Mouse (Mus musculus): ENCODE measurements around the gene Hspa1b. TPM values are rescaled to one million over a fixed set of nuclear protein-coding genes. Genes with fewer than 3 reads are reported as not detected.

Gene Hspa1b
- total RNA-seq, 2 experiments from 2014 or later = 2.6 to 5.9 TPM

- intact Hi-C loops (cut with DNase I; ENCODE audit: low total_unique reads) = no loop called here
- DNase-seq = no peak
These were observed 17.5 kb downstream of the Hspa1b start for GRCm38 (mm10) chr17:34941344-34942041.

DNA sequence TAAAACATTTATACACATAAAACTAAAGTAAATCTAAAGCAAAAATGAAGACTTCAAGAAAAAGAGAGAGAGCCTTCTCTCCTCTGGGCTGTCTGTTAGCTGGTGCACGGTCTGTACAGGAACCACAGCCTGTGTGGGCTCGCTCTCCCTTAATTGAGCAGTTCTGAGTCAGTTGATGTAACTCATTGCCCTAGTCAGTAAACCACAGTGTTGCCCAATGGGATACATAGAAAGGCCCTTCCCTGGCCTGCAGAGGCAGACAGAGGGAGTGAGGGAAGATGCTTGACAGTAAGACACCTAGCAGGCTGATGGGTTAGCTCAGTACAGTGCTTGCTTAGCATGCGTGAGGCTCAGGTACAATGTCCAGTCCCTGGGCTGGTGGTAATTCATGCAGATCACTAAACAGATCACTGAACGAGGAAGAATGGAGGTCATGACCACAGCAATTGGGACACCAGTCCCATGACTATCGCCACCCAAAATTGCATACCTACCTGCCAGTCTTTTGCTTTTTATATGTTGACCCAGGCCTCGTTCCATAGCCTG is 21.0 kb downstream of the Hspa1b start:
- DNase-seq = no peak
- intact Hi-C loops (cut with DNase I; ENCODE audit: low total_unique reads) = no loop called here

DNA sequence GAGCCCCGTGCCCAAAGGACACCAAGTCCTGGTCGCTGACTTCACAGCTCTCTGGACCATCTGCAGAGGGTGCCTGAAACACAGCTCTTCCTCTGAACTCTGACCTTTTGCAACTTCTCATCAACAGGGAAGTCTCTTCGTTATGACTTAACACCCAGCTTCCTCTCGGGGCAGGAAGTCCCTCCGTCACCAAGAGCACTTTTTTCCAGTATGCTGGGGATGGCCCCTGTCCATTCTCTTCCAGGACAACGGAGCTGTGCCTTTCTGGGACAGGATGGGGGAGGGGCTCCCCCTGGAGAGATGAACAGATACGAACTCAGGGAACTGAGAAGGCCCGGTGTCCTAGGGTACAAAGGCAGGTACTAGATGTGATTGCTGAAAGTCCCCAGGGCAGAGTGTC is 24.2 kb downstream of the Hspa1b start:
- DNase-seq = no peak
- intact Hi-C loops (cut with DNase I; ENCODE audit: low total_unique reads) = no loop called here

DNA sequence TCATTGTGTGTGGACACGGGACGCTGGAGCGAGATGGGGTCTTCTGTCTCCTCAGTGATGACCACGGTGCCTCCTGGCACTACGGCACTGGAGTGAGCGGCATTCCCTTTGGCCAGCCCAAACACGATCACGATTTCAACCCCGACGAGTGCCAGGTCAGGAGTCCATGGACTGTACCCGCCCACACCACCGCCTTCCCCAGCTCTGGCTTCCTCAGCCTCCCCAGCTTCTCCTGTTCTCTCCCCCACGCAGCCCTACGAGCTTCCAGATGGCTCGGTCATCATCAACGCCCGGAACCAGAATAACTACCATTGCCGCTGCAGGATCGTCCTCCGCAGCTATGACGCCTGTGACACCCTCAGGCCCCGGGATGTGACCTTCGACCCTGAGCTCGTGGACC is 25.0 kb downstream of the Hspa1b start:
- no peak for DNase-seq
- intact Hi-C loops (cut with DNase I; ENCODE audit: low total_unique reads) = no loop called here

DNA sequence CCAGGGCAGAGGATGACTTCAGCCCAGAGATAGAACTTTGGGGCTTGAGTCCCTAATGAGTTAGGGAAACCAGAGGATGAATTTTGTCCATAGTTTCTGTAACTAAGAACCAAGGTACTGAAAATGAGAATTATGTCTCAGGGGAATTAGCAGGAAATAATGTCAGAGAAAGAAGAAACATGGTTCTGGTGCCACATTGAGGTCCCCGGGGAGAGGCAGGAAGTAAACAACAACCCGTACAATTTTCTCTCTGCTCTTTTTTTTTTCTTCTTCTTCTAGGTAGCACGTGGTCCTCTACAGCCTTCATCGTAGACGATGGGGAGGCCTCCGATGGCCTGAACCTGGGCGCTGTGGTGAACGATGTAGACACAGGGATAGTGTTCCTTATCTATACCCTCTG is 26.8 kb downstream of the Hspa1b start:
- intact Hi-C loops (cut with DNase I; ENCODE audit: low total_unique reads) = no loop called here
- DNase-seq = no peak

DNA sequence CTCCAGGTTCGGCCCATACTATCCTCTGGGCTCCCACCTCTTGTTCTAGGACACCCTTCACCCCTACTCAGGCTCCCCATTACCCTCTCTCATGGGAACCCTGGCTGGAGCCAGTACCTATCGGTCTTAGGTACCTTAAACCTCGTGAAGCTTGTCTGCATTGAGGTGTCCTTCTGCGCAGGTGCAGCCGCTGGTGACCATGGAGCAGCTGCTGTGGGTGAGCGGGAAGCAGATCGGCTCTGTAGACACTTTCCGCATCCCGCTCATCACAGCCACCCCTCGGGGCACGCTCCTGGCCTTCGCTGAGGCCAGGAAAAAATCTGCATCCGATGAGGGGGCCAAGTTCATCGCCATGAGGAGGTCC is 27.3 kb downstream of the Hspa1b start:
- no peak for DNase-seq
- intact Hi-C loops (cut with DNase I; ENCODE audit: low total_unique reads) = no loop called here

DNA sequence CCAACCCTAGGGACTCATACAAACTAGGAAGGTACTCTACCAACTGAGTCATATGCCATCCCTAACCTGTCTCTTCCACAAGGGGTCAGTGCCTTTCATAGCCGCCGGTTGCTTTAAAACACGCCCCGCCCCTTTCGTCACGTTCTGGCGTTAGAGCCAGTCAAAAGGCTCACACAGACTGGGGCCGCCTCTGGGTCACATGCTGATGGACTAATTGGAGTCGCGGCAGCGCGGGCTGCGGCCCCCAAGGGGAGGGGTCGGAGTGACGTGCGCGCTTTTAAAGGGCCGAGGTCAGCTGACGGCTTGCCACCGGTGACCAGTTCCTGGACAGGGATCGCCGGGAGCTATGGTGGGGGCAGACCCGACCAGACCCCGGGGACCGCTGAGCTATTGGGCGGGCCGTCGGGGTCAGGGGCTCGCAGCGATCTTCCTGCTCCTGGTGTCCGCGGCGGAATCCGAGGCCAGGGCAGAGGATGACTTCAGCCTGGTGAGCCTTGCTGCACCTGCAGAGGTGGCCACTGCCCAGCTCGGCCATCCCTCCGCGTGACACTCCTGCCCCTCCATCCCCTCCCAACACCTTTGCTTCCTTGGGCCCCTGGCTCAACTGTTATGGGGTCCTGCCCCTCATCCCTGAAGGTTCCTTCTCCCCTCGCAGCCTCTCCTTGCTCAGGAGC is 27.8 kb downstream of the Hspa1b start, which contains the start of gene Neu1:
Gene Neu1 (plus strand): TSS at position 193 of the 674 bp plus-strand sequence.
- peak; percentile 99 for DNase-seq
- intact Hi-C loops (cut with DNase I; ENCODE audit: low total_unique reads) = no loop called here

DNA sequence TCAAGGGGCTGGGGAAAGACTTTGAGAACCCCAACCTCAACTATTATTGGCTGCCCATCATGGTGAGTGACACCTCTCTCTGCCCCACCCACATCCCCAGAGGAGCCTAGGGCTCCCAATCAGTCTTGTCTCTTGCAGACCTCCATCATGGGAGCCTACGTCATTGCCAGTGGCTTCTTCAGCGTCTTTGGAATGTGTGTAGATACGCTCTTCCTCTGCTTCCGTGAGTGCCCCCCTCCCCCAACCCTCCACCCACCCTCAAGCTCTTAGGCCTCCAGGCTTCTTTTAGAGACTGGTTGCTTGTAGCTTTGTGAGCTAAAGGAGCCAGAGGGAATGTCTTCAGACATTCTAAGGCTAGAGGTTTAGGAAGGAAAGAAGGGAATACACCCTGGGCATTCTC is 30.2 kb downstream of the Hspa1b start:
- DNase-seq = no peak
- intact Hi-C loops (cut with DNase I; ENCODE audit: low total_unique reads) = no loop called here

DNA sequence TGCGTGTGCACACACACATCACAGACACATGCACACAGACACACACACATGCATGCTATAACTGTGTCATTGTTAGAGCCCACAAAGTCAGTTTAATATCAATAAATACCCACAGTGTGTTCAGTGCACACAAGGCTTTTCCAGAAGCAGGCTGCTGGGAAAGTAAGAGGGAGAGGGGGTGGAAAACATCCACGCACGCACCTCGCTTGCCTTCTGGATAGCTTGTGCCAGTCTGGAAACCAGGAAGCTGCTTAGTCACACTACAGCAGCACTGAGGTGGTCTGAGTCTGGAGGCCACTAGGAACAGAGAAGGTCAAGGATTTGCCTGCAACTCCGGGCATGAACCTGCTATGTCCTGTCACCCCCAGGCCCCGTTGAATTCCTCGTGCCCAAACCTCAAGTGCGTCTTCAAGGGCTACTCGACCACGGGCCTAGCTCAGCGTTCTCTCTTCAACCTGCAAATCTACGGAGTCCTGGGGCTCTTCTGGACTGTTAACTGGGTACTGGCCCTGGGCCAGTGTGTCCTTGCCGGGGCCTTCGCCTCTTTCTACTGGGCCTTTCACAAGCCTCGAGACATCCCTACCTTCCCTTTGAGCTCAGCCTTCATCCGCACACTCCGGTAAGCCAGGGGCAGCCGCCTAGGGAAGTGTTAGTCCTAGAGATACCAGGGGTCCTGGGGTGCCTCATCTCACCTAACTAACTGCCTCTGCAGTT is 31.6 kb downstream of the Hspa1b start:
- intact Hi-C loops (cut with DNase I; ENCODE audit: low total_unique reads) = no loop called here
- no peak for DNase-seq

DNA sequence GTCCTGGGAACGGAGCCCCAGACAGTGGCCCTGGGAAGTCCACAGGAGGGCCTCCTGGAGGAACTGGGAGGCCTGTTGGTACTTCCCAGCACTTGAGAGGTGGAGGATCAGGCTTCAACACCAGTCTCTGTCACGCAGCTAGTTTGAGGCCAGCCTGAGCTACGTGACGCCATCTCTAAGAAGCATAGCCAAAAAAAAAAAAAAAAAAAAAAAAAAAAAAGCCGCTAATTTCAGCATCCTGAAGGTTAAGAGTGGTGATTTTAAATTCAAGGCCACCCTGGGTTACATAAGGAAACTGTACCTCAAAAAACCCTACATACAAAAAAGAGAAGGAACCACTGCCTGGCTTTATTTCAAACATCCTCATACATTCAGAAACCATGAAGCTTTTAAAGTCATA is 34.8 kb downstream of the Hspa1b start:
- intact Hi-C loops (cut with DNase I; ENCODE audit: low total_unique reads) = no loop called here
- DNase-seq = no peak

DNA sequence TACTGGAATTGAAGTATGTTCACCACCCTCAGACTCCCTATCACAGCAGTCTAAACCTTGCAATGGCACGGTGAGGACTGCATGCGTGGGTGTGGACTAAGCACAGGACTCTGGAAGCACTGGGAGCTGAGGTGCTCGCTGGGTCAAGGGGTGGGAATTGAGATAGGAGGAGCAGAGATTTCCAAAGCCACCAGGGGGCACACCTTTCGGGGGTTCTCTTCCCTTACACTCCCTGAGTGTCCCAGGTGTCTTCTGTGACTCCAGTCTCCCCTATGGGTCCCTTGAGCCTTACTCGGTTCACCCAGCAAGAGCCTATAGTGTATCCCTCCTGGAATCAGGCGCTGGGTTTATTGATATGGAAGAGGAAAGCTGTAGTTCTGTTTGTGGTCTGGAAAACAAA is 36.1 kb downstream of the Hspa1b start:
- DNase-seq = no peak
- intact Hi-C loops (cut with DNase I; ENCODE audit: low total_unique reads) = no loop called here

- intact Hi-C loops (cut with DNase I; ENCODE audit: low total_unique reads) = loop anchor here (10.0 kb wide), 1 partner anchor 68 kb away; the partner anchor contains the start of gene Lsm2
- no peak for DNase-seq
These were observed 41.9 kb downstream of the Hspa1b start for GRCm38 (mm10) chr17:34917188-34917587.

DNA sequence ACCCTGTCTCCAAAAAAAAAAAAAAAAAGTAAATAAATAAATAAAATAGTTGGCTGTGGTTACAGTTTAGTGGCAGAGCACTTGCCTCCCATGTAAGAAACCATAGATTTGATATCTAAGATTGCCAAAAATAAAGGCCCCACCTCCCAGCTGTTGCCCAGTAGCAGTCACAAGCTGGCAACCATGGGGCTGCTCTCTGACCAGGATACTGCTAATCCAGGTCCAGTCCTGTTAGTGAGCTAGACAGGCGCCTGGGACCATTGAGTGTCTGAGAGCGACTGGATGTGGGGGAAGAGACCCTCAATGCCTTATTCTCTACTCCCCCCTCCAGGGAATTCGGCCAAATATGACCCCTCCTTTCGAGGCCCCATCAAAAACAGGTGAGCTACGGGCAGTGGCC is 42.7 kb downstream of the Hspa1b start:
- intact Hi-C loops (cut with DNase I; ENCODE audit: low total_unique reads) = loop anchor here (10.0 kb wide), 1 partner anchor 68 kb away; the partner anchor contains the start of gene Lsm2
- no peak for DNase-seq

DNA sequence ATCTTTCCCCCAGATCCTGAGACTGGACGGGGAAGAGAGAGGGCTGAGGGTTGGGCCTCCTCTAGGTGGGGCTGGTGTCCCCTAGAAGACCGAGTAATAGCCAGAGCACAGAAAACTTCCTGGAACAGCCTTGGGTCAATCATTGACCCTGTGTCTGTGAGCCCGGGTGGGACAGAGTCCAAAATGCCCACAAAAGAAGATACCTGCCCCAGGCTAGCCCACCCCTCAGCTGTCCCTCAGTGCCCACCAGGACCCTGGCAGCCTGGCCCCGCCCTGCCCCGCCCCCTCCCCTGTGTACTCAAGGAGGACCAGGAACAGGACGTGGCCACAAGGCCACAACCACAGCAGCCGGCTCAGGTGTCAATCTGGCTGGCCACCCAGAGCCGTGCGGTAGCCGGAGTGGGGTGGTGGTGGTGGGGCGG is 43.6 kb downstream of the Hspa1b start:
- no peak for DNase-seq
- intact Hi-C loops (cut with DNase I; ENCODE audit: low total_unique reads) = loop anchor here (10.0 kb wide), 1 partner anchor 69 kb away; the partner anchor contains the start of gene Lsm2

GRCm38 (mm10) chr17:34913930-34914665 is 44.9 kb downstream of the Hspa1b start, which contains the start of gene Slc44a4:
Gene Slc44a4, plus strand, starts transcription at chr17:34914466.
- intact Hi-C loops (cut with DNase I; ENCODE audit: low total_unique reads) = loop anchor here (5.0 to 10.0 kb wide), 2 partner anchors 57 to 71 kb away; partner anchors contain the start of gene Lsm2
- DNase-seq = no peak

- intact Hi-C loops (cut with DNase I; ENCODE audit: low total_unique reads) = loop anchor here (5.0 to 10.0 kb wide), 2 partner anchors 55 to 73 kb away; partner anchors contain the start of gene Lsm2
- peak; percentile 70 for DNase-seq
These were observed 47.1 kb downstream of the Hspa1b start for GRCm38 (mm10) chr17:34911945-34912351.

DNA sequence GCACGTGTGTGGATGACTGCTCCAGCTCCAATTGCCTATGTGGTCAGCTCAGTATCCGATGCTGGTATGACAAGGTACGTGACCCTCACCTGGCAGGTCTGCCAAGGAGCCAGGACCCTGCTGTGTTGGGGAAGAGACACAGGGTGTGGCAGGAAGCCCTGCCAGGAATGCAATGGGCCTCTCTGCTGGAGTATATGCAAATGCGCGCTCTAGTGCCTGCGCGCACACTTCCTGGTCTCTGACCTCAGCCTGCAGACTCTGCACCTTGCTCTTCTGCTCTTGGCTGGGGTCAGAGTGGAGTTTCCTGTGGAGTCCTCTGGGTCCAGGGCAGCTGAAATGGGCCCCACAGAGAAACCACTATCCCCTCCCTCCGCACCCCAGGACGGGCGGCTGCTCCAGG is 48.1 kb downstream of the Hspa1b start:
- intact Hi-C loops (cut with DNase I; ENCODE audit: low total_unique reads) = loop anchor here (5.0 to 10.0 kb wide), 2 partner anchors 54 to 74 kb away; partner anchors contain the start of gene Lsm2
- no peak for DNase-seq

All from gastrocnemius, postnatal 14 days (tissue).